8 mouse cellular contexts compared by ENCODE assay signal in genomic region chr14:55884166-55884565, GRCm38 (mm10). TPM values are rescaled to one million over a fixed set of nuclear protein-coding genes. Genes with fewer than 3 reads are reported as not detected.
DNase-seq lines count a peak whose midpoint lies in the region; ATAC-seq lines count a peak whose summit lies in the region.

Gene Cbln3 (minus strand): TSS chr14:55884392.

- H3K27me3 ChIP-seq in erythroblast, embryonic 14.5 days (ENCODE audit: control insufficient read depth): peaks cover 1% of the 10 kb centered on the region
- H3K27me3 ChIP-seq in forebrain, embryonic 13.5 days: no peaks in the 10 kb centered on the region
- peaks cover 3% of the 10 kb centered on the region; the same call in 1 of the 2 replicates for H3K27me3 ChIP-seq in hindbrain, embryonic 10.5 days (ENCODE audit: insufficient read depth, poor library complexity, severe bottlenecking)
- H3K27me3 ChIP-seq in limb, embryonic 13.5 days: no peaks in the 10 kb centered on the region
- no peaks in the 10 kb centered on the region for H3K27me3 ChIP-seq in midbrain, embryonic 14.5 days (ENCODE audit: control insufficient read depth, insufficient read depth, low read length)

- 22% methylated on average over 4 of the region's 4 CpGs for WGBS in forebrain, embryonic 13.5 days
- WGBS in hindbrain, embryonic 10.5 days: 32% methylated on average over 4 of the region's 4 CpGs
- 45% methylated on average over 4 of the region's 4 CpGs for WGBS in limb, embryonic 13.5 days
- WGBS in midbrain, embryonic 14.5 days: 35% methylated on average over 4 of the region's 4 CpGs

- peak; percentile 83 to 88 for DNase-seq in adrenal gland, postnatal 36 days
- DNase-seq in hindbrain, embryonic 10.5 days (ENCODE audit: low spot score): no peak
- DNase-seq in midbrain, embryonic 14.5 days: peak; percentile 42
- DNase-seq in layer of hippocampus, postnatal 14 days (ENCODE audit: low spot score in 2 of 2): no peak

- H3K4me2 ChIP-seq in forebrain, embryonic 13.5 days: peak within 1 kb of the TSS; percentile 79
- H3K4me2 ChIP-seq in limb, embryonic 13.5 days (replicated peaks): peak within 1 kb of the TSS; percentile 84
- H3K4me2 ChIP-seq in midbrain, embryonic 14.5 days (ENCODE audit: low read length): peak within 1 kb of the TSS; percentile 80

- no peak for ATAC-seq in erythroblast, adult 5-6 weeks (replicated peaks; ENCODE audit: low FRiP score, poor library complexity, severe bottlenecking)
- peak; percentile 23 for ATAC-seq in forebrain, embryonic 13.5 days
- ATAC-seq in limb, embryonic 13.5 days (ENCODE audit: low FRiP score, low read depth): 0 out of 2 replicates have a peak, but pooled peaks have one; percentile 14
- peak; percentile 28 for ATAC-seq in midbrain, embryonic 14.5 days (ENCODE audit: low FRiP score, low TSS enrichment)

- H3K4me3 ChIP-seq in erythroblast, embryonic 14.5 days (replicated peaks): peak within 1 kb of the TSS; percentile 77
- H3K4me3 ChIP-seq in forebrain, embryonic 13.5 days: peak within 1 kb of the TSS; percentile 85
- peak within 1 kb of the TSS; percentile 93 for H3K4me3 ChIP-seq in hindbrain, embryonic 10.5 days
- H3K4me3 ChIP-seq in limb, embryonic 13.5 days: peak within 1 kb of the TSS; percentile 80
- H3K4me3 ChIP-seq in midbrain, embryonic 14.5 days (replicated peaks; ENCODE audit: low read depth, low read length): peak within 1 kb of the TSS; percentile 85

- peak within 1 kb of the TSS; percentile 69 for H3K27ac ChIP-seq in forebrain, embryonic 13.5 days
- H3K27ac ChIP-seq in hindbrain, embryonic 10.5 days: peak within 1 kb of the TSS; percentile 97
- H3K27ac ChIP-seq in limb, embryonic 13.5 days: peak within 1 kb of the TSS; percentile 90
- H3K27ac ChIP-seq in midbrain, embryonic 14.5 days (replicated peaks; ENCODE audit: low read depth, low read length): peak within 1 kb of the TSS; percentile 71

- peaks cover 31% of the 10 kb centered on the region for H3K36me3 ChIP-seq in erythroblast, embryonic 14.5 days (ENCODE audit: control insufficient read depth)
- H3K36me3 ChIP-seq in forebrain, embryonic 13.5 days (ENCODE audit: poor library complexity, severe bottlenecking): peaks cover 28% of the 10 kb centered on the region
- peaks cover 30% of the 10 kb centered on the region for H3K36me3 ChIP-seq in hindbrain, embryonic 10.5 days
- peaks cover 31% of the 10 kb centered on the region for H3K36me3 ChIP-seq in limb, embryonic 13.5 days
- H3K36me3 ChIP-seq in midbrain, embryonic 14.5 days (ENCODE audit: control insufficient read depth, insufficient read depth, low read length): peaks cover 26% of the 10 kb centered on the region

- H3K4me1 ChIP-seq in erythroblast, embryonic 14.5 days (ENCODE audit: control insufficient read depth): peaks cover 34% of the 10 kb centered on the region
- peaks cover 27% of the 10 kb centered on the region for H3K4me1 ChIP-seq in forebrain, embryonic 13.5 days
- H3K4me1 ChIP-seq in hindbrain, embryonic 10.5 days (replicated peaks): peaks cover 50% of the 10 kb centered on the region
- H3K4me1 ChIP-seq in limb, embryonic 13.5 days: peaks cover 34% of the 10 kb centered on the region
- H3K4me1 ChIP-seq in midbrain, embryonic 14.5 days (ENCODE audit: control insufficient read depth, insufficient read depth, low read length): peaks cover 12% of the 10 kb centered on the region

- peak within 1 kb of the TSS; percentile 80 for H3K9ac ChIP-seq in forebrain, embryonic 13.5 days
- peak within 1 kb of the TSS; percentile 86 for H3K9ac ChIP-seq in limb, embryonic 13.5 days
- H3K9ac ChIP-seq in midbrain, embryonic 14.5 days (replicated peaks; ENCODE audit: low read length): peak within 1 kb of the TSS; percentile 75

- H3K9me3 ChIP-seq in erythroblast, embryonic 14.5 days (ENCODE audit: control insufficient read depth, low read length): no peaks in the 10 kb centered on the region
- no peaks in the 10 kb centered on the region for H3K9me3 ChIP-seq in forebrain, embryonic 13.5 days (replicated peaks)
- no peaks in the 10 kb centered on the region for H3K9me3 ChIP-seq in hindbrain, embryonic 10.5 days
- no peaks in the 10 kb centered on the region for H3K9me3 ChIP-seq in limb, embryonic 13.5 days
- no peaks in the 10 kb centered on the region for H3K9me3 ChIP-seq in midbrain, embryonic 14.5 days (ENCODE audit: control insufficient read depth, low read length)

RNA-seq across cellular contexts. Expression of gene Cbln3, which starts in this region (rescaled TPM):
- polyA plus RNA-seq in erythroblast, embryonic 14.5 days (2012): 0.01 TPM in 1 of 2 replicates, not detected in the other
- not detected in 2 replicates for total RNA-seq in erythroblast, adult 5-6 weeks (2015; ENCODE audit: low replicate concordance)
- total RNA-seq in erythroblast, adult 5-6 weeks (2017; ENCODE audit: low replicate concordance): 0.14 TPM in 1 of 2 replicates, not detected in the other
- total RNA-seq in adrenal gland, postnatal 36 days (2021): under 1 TPM in 1 of 2 experiments, not detected in 1; 0.13 TPM
- 0.08 and 0.18 TPM in 2 replicates for polyA plus RNA-seq in forebrain, embryonic 13.5 days (2015; fragmentation: Nextera tagmentation; extraction: Ambion mirVana)
- 0.12 and 0.33 TPM in 2 replicates for polyA plus RNA-seq in hindbrain, embryonic 10.5 days (2016; fragmentation: Nextera tagmentation; extraction: Ambion mirVana)
- 0.17 and 0.31 TPM in 2 replicates for polyA plus RNA-seq in limb, embryonic 13.5 days (2015; fragmentation: Nextera tagmentation; extraction: Ambion mirVana)
- 0.19 and 0.20 TPM in 2 replicates for polyA plus RNA-seq in midbrain, embryonic 14.5 days (2014; fragmentation: Nextera tagmentation; extraction: Ambion mirVana)
- total RNA-seq in layer of hippocampus, postnatal 14 days (2021): under 1 TPM; 0.38 to 0.69 TPM

Comparison
In these comparisons a context has a peak if more than half of its experiments do, and no peak if none do; other contexts are left out.
1. Peak in DNase-seq in adrenal gland, postnatal 36 days; RNA of the gene not detected or under 1 TPM.
2. Peak in ATAC-seq, H3K4me3 ChIP-seq, H3K27ac ChIP-seq, H3K9ac ChIP-seq and H3K4me2 ChIP-seq in forebrain, embryonic 13.5 days; RNA of the gene not detected or under 1 TPM.
3. Peak in ATAC-seq, H3K4me3 ChIP-seq, H3K27ac ChIP-seq, H3K9ac ChIP-seq and H3K4me2 ChIP-seq in limb, embryonic 13.5 days; RNA of the gene not detected or under 1 TPM.
4. Peak in DNase-seq, ATAC-seq, H3K4me3 ChIP-seq, H3K27ac ChIP-seq, H3K9ac ChIP-seq and H3K4me2 ChIP-seq in midbrain, embryonic 14.5 days; RNA of the gene not detected or under 1 TPM.